Mouse (Mus musculus) right cerebral cortex, postnatal 36 days (tissue): ENCODE measurements at regions not wholly inside any gene's neighbourhood (a gene's known extent, or its start where the extent isn't known, plus 50 kb on each side); places are given as distances from the start of the nearest gene placed in this dataset.

Experiments
- DNase-seq, 2 experiments: peaks; one replicate each; pipeline ENCODE4 v3.0.0; 2022; ENCODE audit warnings: low spot score in 2 of 2, mixed read lengths in 1 of 2

DNA sequence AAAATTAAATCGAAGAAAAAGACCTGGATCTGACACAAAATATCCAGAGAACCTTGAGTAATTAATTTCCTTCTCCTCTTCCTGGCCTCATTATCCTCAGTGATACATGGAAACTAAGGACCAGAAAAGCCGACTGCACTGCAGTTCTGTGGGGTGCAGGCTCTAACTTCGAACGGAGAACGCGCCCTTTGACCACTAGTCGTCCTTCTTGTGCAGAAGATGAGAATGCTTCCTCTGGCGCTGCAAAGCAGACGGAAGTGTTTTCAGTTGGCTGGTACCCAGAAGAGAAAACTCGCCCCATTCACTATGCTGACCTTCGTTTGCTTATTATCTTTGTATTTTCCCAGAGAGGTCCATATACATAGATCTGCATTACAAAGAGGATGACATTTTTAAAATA lies 117.7 kb downstream of the Csl start:
- DNase-seq: peak; percentile 39 to 51

DNA sequence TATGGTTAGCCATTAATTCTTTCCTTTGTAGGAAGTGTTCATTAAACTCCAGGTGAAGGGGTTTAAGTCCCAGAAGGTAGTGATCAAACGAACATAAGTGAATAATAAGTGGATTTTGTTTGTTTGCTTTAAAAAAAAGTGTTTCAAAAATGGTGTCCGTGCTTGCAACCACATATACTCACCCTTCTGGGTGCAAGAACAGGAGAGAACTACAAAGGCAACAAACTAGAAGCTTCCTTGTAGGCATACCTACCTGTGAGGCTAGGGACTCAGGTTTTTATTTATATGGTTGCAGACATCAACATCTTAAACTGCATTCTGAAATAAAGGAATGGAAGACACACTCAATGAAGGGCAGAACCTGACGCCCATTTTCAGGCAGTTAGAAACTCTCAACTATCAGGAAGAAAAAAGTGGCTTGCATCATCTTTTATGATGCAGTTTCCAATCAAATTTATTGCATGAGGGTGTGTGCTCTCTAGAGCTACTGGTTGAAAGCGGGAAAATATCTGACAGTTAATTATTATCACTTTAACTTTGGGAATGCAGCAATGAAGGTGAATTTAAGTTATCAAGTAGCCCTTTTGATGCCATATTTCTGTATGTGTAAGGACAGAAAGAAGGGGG lies 117.1 kb downstream of the Csl start:
- DNase-seq: no peak

- DNase-seq: no peak
These were observed 114.5 kb downstream of the Csl start for GRCm38 (mm10) chr10:99644981-99645380.

- DNase-seq: no peak
These were observed 107.4 kb downstream of the Csl start for GRCm38 (mm10) chr10:99652011-99652410.

- no peak for DNase-seq
These were observed 105.2 kb downstream of the Csl start for GRCm38 (mm10) chr10:99654284-99654683.

DNA sequence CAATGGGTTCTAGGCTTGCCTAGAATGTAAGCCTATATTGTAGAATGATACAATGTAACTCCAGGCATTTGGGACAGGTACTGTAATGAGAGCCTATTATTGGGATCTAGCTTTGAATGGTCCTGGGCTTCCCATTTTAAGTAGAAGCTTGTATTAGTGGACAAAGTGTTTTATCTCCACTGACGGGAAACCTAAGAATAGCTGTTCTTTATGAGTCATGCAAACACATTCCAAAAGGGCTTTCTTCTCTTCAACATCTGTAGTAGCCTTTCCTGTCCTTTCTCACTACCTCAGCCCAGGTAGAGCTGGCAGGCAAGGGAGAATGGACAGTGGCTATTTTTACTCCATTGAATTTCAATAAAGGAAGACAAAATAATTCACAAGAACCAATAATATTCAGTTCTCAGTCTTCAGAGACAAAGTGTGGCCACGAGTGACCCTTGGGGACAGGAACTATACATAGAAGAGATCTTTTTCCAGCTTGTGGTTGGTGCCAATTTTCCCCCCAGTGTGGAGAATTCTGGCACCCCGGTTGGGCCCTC lies 82.8 kb downstream of the Csl start:
- no peak for DNase-seq

- peak; percentile 7 to 25 for DNase-seq
These were observed 81.4 kb downstream of the Csl start for GRCm38 (mm10) chr10:99678096-99678495.

- DNase-seq: no peak
These were observed 79.6 kb downstream of the Csl start for GRCm38 (mm10) chr10:99679813-99680212.

DNA sequence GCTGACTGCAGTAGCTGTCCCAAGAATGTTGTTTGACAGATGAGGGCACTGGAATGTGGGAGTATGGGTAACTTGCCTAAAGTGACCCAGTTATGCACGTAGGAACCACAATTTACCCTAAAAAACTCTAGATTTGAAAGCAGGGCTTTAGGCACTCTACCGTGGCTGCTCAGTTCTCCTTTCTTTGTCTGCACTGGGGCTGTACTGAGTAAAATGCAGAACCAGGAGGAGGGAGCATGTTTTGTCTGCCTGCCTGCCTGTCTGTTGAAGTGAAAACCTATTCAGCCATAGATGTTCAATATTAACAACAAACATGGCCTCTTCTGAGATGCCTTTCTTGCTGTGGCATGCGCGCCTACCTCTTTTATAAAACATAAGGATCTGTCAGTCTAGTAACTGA lies 77.5 kb downstream of the Csl start:
- no peak for DNase-seq

- no peak for DNase-seq
These were observed 77.1 kb downstream of the Csl start for GRCm38 (mm10) chr10:99682350-99682749.

- DNase-seq: no peak
These were observed 76.1 kb downstream of the Csl start for GRCm38 (mm10) chr10:99683310-99683709.

DNA sequence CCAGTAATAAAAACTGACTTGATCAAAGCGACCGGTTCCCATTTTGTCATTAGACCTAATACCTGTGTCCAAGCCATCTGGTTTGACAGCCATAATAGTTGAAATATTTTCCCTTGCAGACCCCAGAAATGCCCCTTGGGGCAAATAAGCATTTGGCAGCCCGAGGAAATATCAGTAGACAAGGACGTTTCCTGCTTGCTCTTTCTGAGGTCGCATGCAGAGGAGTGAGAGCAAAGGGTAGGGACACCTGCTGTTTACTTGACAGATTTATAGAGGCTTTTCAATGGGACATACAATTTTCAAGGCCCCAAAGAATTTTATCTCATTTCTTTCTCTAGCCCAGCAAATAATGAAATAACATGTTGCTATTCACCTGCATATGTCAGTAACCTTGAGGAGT lies 73.5 kb downstream of the Csl start:
- no peak for DNase-seq

DNA sequence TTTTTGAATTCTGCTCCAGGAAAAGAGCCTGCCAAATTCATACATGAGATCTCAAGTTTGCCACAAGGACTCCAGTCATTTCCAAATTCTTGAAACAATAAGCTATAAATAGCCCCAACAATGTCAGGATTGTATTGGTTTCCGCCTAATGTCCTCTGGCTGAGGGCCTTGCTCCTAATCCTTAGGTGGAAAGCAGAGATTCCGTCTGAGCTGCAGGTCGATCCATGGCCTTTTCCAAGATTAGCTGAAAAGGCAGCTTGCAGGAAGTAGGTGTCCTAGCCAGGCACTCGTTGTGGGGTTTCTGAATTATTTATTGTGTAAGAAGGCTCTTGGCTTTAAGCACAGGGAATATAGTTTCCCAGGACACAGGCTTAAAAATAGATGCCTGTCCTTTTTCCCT lies 72.4 kb downstream of the Csl start:
- DNase-seq: no peak

- DNase-seq: no peak
These were observed 61.8 kb downstream of the Csl start for GRCm38 (mm10) chr10:99697696-99698095.

DNA sequence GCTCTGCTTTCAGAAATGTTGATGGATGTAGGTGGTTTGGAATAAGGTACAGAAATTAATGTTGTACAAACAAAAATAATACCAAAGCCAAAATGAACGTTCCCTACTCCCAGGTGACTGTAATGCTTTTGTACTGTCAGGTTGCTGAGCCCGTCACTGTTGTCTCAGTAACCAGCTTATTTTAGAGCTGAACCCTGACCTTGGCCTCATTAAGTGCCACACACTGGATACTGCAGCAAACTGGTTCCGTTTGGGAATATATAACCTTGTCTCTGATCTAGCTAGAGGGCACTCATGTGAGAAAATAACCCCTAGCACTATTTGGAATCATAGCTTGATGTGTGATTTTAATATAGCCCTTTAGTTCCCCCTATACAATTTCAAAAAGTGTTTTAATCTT lies 60.0 kb downstream of the Csl start:
- DNase-seq: no peak

DNA sequence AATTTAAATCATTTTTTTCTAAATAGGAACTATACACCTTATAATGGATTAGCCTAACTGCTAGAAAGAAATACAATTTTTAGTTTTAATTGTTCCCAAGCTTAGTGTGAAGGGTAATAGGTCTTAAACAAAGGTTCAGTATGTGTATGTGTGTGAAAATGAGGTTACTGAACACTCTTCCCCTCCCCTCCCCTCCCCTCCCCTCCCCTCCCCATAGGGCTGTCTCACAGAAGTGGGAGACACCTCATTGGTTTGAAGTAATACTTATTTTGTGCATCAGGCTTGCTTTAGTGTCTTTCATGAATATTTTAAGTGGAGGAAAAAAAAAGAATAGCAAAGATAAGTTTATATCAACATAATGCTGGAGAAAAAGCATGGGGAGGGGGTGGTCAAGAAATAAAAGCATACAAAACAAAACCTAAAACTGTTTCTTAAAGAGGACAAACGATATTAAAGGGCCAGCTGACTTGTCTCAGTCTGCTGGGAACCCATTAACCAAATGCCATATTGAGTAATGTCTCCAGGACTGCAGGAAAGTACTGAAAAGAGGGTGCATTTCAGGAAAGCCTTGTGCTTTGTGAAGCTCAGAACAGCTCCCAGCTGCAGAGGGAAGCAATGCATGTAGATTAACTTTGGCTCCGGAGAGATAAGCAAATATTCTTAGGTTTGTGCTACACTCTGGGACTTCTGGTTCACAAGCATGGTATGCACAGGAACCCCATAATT lies 59.2 kb downstream of the Csl start:
- no peak for DNase-seq
